Mouse (Mus musculus) thymus, adult 18-20 months (tissue): Measurements from ENCODE around the gene Pstk.
"Not testable (repeated sequence)": the region's sequence is repeated elsewhere in the genome, so short reads cannot be mapped to it uniquely, and the experiment has no call there.

Source experiments
- DNase-seq, 2 experiments: peaks; one replicate each; pipeline ENCODE4 v3.0.0; 2022; ENCODE audit warnings: mixed read lengths in 2 of 2

The Pstk gene

GRCm38 (mm10) chr7:131370648-131371469 lies at the start of gene Pstk:
Gene Pstk (plus strand): TSS chr7:131371141.
- peak; percentile 74 to 75 for DNase-seq

GRCm38 (mm10) chr7:131322192-131322591 lies 48.7 kb upstream of the Pstk start, which contains the start of gene Cuzd1:
Gene Cuzd1 (minus strand): TSS chr7:131322292.
- DNase-seq, result no peak

DNA sequence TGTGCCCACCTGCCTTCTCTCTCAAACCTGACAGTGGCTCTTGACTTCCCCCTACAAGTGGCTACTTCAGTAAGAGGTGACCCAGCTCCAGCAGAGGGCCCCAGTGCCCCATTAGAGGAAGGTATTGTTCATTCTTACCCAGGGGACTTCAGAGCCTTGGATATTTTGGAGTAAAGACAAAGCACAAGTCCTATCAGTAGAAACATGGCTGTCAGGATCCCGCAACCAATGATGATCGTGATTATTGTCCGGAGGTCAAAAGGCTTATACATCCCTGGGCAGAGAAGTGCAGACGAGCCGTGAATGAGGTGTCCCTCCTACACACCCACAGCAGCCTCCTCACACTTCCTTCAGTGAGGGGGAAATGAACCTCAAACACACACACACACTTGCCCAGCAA lies 43.9 kb upstream of the Pstk start:
- no peak for DNase-seq

DNA sequence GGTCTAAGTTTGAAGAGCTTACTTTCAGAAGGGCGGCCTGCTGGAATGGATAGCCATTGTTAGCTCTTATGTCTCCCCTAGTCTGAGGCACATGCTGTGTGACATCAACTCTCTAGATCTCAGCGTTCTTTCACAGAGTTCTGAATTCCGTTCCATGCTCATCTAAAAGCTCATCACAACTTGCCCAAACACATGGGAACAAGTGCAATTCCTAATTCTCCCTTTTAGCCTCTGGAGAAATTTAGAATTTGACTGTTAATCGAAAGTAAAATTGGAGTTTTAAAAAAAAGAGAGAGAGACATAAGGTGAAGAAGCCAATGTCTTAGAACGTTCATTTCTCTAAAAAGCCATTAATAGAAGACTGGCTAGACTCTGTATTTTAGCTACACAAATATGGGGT lies 41.5 kb upstream of the Pstk start, which contains the start of gene Fam24b:
TSS of gene Fam24b (minus strand) at position 101 of the 400 bp plus-strand sequence.
- DNase-seq, result no peak

- DNase-seq, result no peak
Observed at GRCm38 (mm10) chr7:131331688-131332087, 39.3 kb upstream of the Pstk start.

GRCm38 (mm10) chr7:131333564-131333963 lies 37.4 kb upstream of the Pstk start, which contains the start of gene Fam24a:
Gene Fam24a (plus strand): TSS chr7:131333864.
- no peak for DNase-seq

GRCm38 (mm10) chr7:131337502-131338068 lies 33.4 kb upstream of the Pstk start:
- DNase-seq, result no peak

GRCm38 (mm10) chr7:131345856-131346541 lies 24.9 kb upstream of the Pstk start:
- no peak for DNase-seq

DNA sequence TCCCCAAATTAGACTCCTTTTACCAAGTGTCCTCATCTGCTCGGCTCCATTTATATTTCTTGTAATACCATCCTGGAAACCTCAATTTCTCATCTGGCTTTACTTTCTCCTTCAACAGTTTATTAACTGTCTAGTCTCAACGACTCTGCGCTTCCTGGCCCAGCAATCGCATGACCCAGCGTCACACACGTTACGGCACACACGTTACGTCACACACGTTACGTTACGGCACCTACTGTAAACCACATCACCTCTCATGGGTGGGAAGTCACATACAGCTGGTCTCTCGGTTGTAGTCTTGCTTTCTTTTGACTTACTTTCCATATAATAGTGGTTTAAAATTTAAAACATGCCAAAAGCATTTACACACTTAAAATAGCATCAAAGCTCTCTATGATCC lies 14.8 kb upstream of the Pstk start:
- no peak for DNase-seq

DNA sequence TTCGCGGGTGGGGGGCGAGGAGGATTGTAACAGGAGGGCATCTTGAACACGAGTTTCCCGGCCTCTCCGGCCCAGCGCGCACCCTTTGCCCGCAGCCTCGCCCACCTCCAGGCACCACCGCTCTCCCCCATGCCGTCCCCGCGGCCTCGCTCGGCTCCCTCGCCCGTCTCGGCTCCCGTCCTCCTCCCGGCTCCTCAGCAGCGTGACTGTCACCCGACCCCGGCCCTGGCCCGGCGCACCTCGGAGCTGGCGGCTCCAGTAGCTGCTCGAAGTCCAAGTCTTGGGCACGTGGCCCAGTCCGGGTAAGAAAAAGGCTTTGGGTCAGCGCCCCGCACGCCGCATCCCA lies 8.7 kb upstream of the Pstk start:
- no peak for DNase-seq

GRCm38 (mm10) chr7:131362615-131363300 lies 8.2 kb upstream of the Pstk start, which contains the start of gene 2310057M21Rik:
Gene 2310057M21Rik (minus strand): TSS chr7:131362759.
- DNase-seq, result peak; percentile 76 to 83

GRCm38 (mm10) chr7:131364131-131364530 lies 6.8 kb upstream of the Pstk start:
- no peak for DNase-seq

DNA sequence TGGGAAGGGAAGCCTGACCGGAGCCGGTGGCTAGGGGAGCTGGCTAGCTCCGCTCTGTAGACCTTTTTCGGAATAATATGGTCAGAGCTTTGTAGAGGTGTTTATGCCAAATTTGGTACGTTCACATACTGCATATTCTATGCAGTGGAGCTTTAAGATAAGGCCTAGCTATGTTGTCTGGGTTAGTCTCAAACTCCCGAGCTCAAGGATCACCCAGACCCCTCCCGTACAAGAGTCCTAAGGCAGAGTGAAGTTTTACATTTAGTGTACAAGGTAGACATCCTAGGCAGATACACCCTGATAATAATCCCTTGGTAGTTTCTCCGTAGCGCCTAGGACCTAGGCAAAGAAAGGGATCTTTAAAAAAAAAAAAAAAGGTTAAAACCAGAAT lies 524 bp downstream of the Pstk start:
- no peak for DNase-seq

DNA sequence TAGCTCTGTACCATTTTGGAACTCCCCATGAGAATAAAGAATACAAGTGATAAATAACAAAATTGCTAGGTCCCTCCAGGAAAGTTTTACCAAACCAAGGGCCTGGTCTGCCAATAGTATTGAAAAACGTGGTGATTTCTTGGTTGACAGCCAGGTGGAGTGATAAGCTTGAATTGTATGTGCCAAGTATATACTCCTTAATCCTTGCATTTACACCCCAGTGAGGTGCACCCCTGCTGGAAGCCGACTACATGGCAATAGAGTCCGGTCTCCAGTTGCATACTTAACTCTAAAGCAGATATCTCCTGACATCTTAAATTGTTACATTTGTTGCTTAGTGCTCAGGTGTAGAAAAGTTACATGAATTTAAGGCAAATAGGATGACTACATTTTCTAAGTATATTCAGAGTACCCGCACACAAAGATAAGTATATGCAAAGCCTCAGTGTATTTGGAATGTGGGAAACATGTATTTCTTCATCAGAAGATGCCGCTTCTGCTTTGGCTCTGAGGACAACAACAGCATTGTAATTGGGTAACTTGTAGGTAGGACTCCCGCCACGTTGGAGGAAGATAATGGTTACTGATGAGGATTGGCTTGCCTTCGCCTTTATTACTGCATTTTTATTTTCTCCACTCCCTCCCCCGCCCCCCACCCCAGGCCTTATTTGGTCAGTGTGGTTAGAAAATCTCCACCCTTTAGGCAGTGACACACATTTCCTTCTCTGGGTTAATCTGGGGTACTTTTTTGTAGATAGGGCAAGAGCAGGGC lies 1.1 kb downstream of the Pstk start:
- DNase-seq, result no peak

GRCm38 (mm10) chr7:131391761-131392160 lies 20.8 kb downstream of the Pstk start:
- DNase-seq, result not testable (repeated sequence)

GRCm38 (mm10) chr7:131409321-131409987 lies 38.5 kb downstream of the Pstk start:
- DNase-seq, result no peak

DNA sequence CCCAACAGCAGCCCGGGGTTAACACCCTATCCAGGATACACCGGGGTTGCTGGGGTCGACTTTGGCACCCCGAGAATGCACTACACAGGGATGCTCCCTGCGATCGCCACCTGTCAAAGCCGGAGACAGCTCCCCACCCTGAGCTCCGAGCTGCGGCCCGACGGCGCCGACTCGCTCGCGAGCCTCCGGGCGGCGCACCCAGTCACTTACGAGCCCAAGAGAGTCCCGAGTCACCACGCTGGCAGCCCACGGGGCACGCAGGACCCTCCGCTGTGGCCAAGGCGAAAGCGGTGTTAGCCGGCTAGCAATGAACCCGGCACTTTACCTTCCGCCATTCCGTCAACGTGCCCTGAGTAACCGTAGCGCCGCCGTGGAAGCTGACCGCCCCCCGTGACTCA lies 39.0 kb downstream of the Pstk start:
- DNase-seq, result no peak

DNA sequence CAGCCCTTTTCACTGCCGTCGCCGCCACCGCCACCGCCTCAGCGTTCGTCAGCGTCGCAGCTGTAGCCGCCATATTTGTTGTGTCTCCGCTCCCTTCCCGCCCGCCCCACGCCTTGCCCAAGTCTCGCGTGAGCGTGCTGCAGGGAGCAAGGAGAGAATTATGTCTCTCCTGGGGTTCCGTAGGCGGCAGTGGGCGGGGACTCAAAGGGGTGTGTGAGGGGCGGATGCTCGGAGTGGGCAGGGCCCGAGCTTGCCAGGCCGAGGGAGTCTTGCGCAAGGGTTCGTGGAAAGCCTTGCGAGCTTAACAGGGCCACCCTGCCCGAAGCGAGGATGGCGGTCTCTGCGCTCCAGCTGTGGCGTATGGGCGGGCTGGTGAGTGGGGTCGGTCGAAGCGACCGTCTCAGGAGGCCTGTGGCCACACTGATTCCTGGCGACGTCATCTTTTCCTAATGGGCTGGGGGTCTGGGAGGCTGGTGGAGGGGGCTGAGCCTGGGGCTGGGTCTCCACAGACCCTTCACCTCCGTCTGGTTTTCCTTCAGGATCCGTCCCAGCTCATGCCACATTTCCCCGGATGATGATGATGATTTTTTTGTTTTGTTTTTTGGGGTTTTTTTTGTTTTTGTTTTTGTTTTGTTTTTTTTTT lies 39.6 kb downstream of the Pstk start, which contains the start of the genes Ikzf5 and Acadsb:
TSS of gene Ikzf5 (minus strand) at position 106 of the 643 bp plus-strand sequence.
TSS of gene Acadsb (plus strand) at position 186 of the 643 bp plus-strand sequence.
- DNase-seq, result peak; percentile 97 to 98

GRCm38 (mm10) chr7:131411221-131411940 lies 40.4 kb downstream of the Pstk start:
- DNase-seq, result no peak

DNA sequence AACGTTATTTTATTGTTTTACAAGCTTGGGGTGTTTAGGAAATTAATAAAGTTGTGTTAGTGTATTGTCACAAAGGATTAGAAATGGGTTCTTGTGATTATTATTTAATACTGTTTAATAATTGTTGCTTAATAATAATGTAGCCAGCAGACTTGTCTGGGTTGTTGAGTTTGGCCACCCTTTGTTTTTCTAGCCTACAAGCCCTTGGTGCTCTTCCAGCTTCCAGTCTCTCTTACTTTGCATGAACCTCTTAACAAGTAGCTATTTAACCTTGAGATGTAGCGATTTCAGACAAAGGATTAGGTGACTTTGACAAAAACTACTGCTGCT lies 41.0 kb downstream of the Pstk start:
- DNase-seq, result no peak
